Mouse (Mus musculus): ENCODE measurements around the gene Ubr2. TPM values are rescaled to one million over a fixed set of nuclear protein-coding genes. Genes with fewer than 3 reads are reported as not detected.

Gene Ubr2
- polyA plus RNA-seq, 1 experiment from 2014 or later, result 17.7 TPM

DNA sequence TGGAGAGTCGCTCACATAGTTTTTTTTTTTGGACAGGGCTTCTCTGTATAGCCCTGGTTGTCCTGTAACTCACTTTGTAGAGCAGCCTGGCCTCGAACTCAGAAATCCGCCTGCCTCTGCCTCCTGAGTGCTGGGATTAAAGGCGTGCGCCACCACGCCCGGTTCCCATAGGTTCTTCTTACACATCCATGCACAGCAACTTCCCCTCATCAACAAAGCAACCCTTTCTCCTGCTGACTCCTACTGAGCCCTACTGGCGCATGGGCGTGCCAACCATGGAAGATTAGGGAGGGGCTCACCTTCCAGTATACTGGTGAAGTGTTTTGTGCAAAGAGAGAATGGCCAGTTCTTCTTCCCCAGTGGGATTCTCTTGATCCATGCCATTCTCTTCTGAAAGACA lies 67.9 kb downstream of the Ubr2 start:
- no peaks in the 10 kb centered on the region for H3K27me3 ChIP-seq (ENCODE audit: insufficient read depth, poor library complexity, severe bottlenecking)
- 94% methylated on average over 9 of the region's 9 CpGs for WGBS
- H3K27ac ChIP-seq, result no peak overlapping the region
- no peaks in the 10 kb centered on the region for H3K9me3 ChIP-seq
- no peak for DNase-seq (ENCODE audit: low spot score)
- peaks cover 99% of the 10 kb centered on the region for H3K36me3 ChIP-seq
- H3K4me3 ChIP-seq, result no peak overlapping the region
- H3K4me1 ChIP-seq, result no peaks in the 10 kb centered on the region

DNA sequence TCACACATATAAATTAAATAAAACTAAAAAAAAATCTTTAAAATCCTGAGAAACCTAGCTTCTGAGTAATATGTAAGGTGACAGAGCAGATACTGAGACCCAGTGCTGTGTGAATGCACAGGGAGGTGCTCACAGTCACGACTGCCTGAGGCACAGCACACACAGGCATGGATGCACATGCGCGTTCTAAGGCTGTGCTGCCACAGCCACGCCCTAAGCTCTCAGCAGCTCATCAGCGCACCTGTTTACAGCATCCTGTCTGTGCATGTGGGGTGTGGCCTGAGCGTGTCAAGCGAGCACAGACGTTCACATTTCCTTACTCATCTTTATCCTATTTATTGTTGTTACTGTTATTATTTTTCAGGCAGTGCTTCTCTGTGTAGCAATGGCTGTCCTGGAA lies 69.9 kb downstream of the Ubr2 start:
- Histone ChIP-seq H3K4me3 (no peak overlapping the region), H3K27me3 (ENCODE audit: insufficient read depth, poor library complexity, severe bottlenecking) (no peaks in the 10 kb centered on the region), H3K4me1 (no peaks in the 10 kb centered on the region), H3K36me3 (peaks cover 99% of the 10 kb centered on the region), H3K27ac (no peak overlapping the region), H3K9me3 (no peaks in the 10 kb centered on the region)
- no peak for DNase-seq (ENCODE audit: low spot score)
- WGBS, result 95% methylated on average over 8 of the region's 8 CpGs

DNA sequence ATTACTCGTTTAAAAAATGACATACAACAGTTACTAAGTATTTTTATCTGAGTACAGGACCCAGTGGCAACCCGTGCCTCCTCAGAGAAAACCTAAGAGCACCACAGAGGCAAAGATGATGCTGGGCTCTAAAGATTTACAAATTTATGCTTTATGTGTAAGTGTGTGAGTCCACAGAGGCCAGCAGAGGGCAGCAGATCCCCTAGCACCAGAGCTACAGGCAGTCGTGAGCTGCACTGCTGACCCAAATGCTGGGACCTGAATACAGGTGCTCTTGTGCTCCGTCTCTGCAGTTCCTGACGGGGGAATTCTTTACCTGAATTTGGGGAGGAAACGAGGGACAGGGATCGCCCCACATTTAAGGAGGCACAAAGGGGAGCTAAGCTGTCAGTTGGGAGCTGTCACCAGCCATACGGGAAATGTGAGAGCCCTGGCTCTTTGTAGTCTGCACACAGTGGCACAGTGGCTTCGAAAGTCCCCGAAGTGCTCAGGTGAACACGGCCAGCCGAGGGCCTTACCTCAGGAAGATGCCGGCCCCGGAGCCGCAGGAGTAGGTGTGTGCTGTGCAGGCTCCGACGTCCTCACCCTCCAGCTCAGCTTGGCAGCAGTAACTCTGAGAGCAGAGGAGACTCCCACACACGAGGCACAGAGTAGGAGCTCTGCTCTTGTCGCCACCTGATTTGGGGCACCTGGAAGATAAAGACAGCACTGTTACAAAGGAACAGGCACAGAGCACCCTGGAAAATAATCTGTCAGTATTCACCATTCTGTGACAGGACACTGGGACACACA lies 76.6 kb downstream of the Ubr2 start:
- Histone ChIP-seq H3K9me3 (no peaks in the 10 kb centered on the region), H3K27ac (no peak overlapping the region), H3K4me3 (no peak overlapping the region), H3K4me1 (no peaks in the 10 kb centered on the region), H3K27me3 (ENCODE audit: insufficient read depth, poor library complexity, severe bottlenecking) (no peaks in the 10 kb centered on the region), H3K36me3 (peaks cover 99% of the 10 kb centered on the region)
- DNase-seq (ENCODE audit: low spot score), result no peak
- 79% methylated on average over 19 of the region's 19 CpGs for WGBS

DNA sequence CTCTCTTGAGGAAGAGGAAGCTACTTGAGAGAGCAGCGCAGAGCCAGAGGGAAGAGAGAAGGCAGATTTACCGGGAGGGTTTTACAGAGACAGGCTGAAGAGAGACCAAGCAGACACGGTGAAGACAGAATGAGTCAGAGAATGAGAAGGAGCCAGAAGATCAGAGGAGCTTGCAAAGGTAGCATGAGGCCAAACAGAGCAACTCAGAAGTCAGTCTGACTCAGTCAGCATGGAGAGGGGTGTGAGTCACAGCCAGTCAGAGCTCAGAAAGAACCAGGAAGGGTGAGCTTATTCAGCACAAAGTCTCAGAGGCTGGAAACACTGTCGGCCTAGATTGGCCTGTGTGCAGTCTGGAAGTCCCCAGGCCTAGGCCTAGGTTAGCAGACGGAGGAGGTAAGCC lies 77.4 kb downstream of the Ubr2 start:
- no peaks in the 10 kb centered on the region for H3K9me3 ChIP-seq
- no peaks in the 10 kb centered on the region for H3K4me1 ChIP-seq
- H3K27me3 ChIP-seq (ENCODE audit: insufficient read depth, poor library complexity, severe bottlenecking), result no peaks in the 10 kb centered on the region
- no peak overlapping the region for H3K4me3 ChIP-seq
- no peak overlapping the region for H3K27ac ChIP-seq
- 91% methylated on average over 5 of the region's 5 CpGs for WGBS
- no peak for DNase-seq (ENCODE audit: low spot score)
- peaks cover 99% of the 10 kb centered on the region for H3K36me3 ChIP-seq

- Histone ChIP-seq H3K4me1 (no peaks in the 10 kb centered on the region; the same call in 1 of the 2 replicates), H3K27me3 (ENCODE audit: insufficient read depth, poor library complexity, severe bottlenecking) (no peaks in the 10 kb centered on the region), H3K36me3 (peaks cover 73% of the 10 kb centered on the region), H3K9me3 (no peaks in the 10 kb centered on the region), H3K4me3 (no peak overlapping the region), H3K27ac (no peak overlapping the region)
- DNase-seq (ENCODE audit: low spot score), result no peak
- WGBS, result 89% methylated on average over 7 of the region's 7 CpGs
Observed at GRCm38 (mm10) chr17:46929897-46930296, 80.5 kb downstream of the Ubr2 start.

- H3K4me1 ChIP-seq, result no peaks in the 10 kb centered on the region; the same call in 1 of the 2 replicates
- no peaks in the 10 kb centered on the region for H3K27me3 ChIP-seq (ENCODE audit: insufficient read depth, poor library complexity, severe bottlenecking)
- H3K27ac ChIP-seq, result no peak overlapping the region
- WGBS, result 81% methylated on average over 12 of the region's 12 CpGs
- H3K36me3 ChIP-seq, result peaks cover 67% of the 10 kb centered on the region
- no peak overlapping the region for H3K4me3 ChIP-seq
- H3K9me3 ChIP-seq, result no peaks in the 10 kb centered on the region
- DNase-seq (ENCODE audit: low spot score), result no peak
Observed at GRCm38 (mm10) chr17:46929277-46929676, 81.1 kb downstream of the Ubr2 start.

DNA sequence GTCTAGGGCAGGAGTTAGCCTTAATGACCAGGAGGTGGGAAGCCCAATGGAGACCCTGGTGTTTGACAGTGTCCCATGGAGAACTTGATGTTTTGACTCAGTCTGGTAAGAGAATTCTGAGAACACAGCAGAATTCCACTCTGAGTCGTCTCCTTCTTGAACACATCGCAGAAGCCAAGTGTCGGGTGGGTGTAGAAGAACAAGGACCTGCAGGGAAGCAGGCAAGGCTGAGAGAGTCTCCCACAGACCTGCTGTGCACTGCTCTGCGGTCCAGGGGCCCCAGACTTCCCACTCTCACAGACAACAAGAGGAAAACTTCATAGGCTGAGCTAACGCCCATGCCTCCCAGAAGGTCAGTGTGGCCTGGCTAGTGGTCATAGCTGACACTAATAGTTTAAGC lies 82.6 kb downstream of the Ubr2 start:
- DNase-seq (ENCODE audit: low spot score), result no peak
- Histone ChIP-seq H3K36me3 (peaks cover 52% of the 10 kb centered on the region), H3K4me3 (no peak overlapping the region)

DNA sequence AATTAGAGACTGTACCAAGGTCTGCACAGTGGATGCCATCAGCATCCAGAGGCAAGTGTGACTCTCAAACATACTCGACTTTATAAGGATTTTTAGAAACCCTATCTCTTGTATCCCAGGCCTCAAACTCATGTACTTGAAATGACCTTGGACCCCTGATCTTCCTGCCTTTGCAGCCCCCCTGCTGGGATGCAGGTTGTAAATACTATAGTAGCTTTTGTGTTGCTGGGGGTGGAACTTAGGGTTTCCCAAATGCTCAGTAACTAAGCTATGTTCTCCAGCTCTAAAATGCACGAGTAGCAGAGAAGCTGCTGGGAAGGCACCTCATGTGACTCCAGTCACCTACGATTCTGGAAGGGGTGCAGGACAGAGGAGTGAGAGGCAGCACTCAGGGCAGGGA lies 83.4 kb downstream of the Ubr2 start:
- no peak overlapping the region for H3K27ac ChIP-seq
- peaks cover 44% of the 10 kb centered on the region for H3K36me3 ChIP-seq
- H3K9me3 ChIP-seq, result no peaks in the 10 kb centered on the region
- WGBS, result 72% methylated on average over 3 of the region's 3 CpGs
- no peaks in the 10 kb centered on the region; the same call in 1 of the 2 replicates for H3K4me1 ChIP-seq
- no peak for DNase-seq (ENCODE audit: low spot score)
- no peaks in the 10 kb centered on the region for H3K27me3 ChIP-seq (ENCODE audit: insufficient read depth, poor library complexity, severe bottlenecking)
- H3K4me3 ChIP-seq, result no peak overlapping the region

More for the DNA sequence above, 82.6 kb downstream of the Ubr2 start:
- Histone ChIP-seq H3K4me1 (no peaks in the 10 kb centered on the region; the same call in 1 of the 2 replicates), H3K9me3 (no peaks in the 10 kb centered on the region), H3K27ac (no peak overlapping the region), H3K27me3 (ENCODE audit: insufficient read depth, poor library complexity, severe bottlenecking) (no peaks in the 10 kb centered on the region)
- WGBS, result 86% methylated on average over 5 of the region's 5 CpGs

- Histone ChIP-seq H3K27ac (no peak overlapping the region), H3K9me3 (no peaks in the 10 kb centered on the region), H3K27me3 (ENCODE audit: insufficient read depth, poor library complexity, severe bottlenecking) (no peaks in the 10 kb centered on the region), H3K4me1 (peaks cover 3% of the 10 kb centered on the region; the same call in 1 of the 2 replicates), H3K36me3 (peaks cover 36% of the 10 kb centered on the region), H3K4me3 (no peak overlapping the region)
- no peak for DNase-seq (ENCODE audit: low spot score)
- 45% methylated on average over 6 of the region's 6 CpGs for WGBS
Observed at GRCm38 (mm10) chr17:46926192-46926591, 84.2 kb downstream of the Ubr2 start.

DNA sequence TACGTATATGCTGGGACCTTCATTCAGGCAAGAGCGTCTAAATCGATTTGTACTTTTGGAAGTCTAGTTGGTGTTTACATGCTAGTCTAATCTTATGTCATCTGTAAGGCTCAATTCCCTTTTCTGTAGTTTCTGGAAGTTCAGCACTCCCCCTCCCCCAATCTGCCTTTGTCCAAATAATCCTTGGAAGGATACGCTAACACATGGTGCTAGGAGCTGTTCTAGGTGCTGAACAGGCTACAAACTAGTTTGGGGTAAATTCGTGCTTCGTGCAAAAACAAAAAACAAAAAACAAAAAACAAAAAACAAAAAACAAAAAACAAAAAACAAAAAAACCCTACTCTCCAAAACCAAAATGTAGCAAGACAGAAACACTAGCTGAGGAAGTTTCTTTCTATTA lies 89.5 kb downstream of the Ubr2 start:
- H3K4me1 ChIP-seq, result 0 out of 2 replicates have a peak, but pooled peaks cover 13% of the 10 kb centered on the region
- H3K27me3 ChIP-seq (ENCODE audit: insufficient read depth, poor library complexity, severe bottlenecking), result no peaks in the 10 kb centered on the region
- WGBS, result 66% methylated on average over 6 of the region's 6 CpGs
- H3K36me3 ChIP-seq, result no peaks in the 10 kb centered on the region
- no peak overlapping the region for H3K4me3 ChIP-seq
- no peak overlapping the region for H3K27ac ChIP-seq
- H3K9me3 ChIP-seq, result no peaks in the 10 kb centered on the region
- DNase-seq (ENCODE audit: low spot score), result no peak

- Histone ChIP-seq H3K27me3 (ENCODE audit: insufficient read depth, poor library complexity, severe bottlenecking) (no peaks in the 10 kb centered on the region), H3K4me3 (no peak overlapping the region), H3K27ac (no peak overlapping the region), H3K9me3 (no peaks in the 10 kb centered on the region), H3K36me3 (no peaks in the 10 kb centered on the region), H3K4me1 (peaks cover 19% of the 10 kb centered on the region; the same call in 1 of the 2 replicates)
- DNase-seq (ENCODE audit: low spot score), result no peak
- 35% methylated on average over 4 of the region's 4 CpGs for WGBS
Observed at GRCm38 (mm10) chr17:46918951-46919350, 91.4 kb downstream of the Ubr2 start.

DNA sequence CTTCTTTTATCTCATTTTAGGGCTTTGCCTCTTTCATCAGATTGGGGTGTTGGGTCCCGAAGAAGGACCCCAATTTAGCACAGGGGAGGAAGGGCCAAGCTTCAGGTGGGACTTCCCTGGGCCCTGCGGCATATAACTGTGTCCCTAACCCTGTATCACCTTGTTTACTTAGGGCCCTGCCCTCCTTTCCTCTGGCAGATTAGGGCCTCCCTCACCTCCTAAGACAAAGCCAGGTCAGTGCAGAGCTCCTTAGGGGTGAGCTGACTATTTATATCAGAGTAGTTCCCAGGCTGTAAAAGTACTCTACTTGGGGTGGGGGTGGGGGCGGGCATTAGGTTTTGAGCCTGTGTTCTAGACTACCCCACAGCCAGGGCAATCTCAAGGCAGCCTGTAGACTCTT lies 95.2 kb downstream of the Ubr2 start:
- DNase-seq (ENCODE audit: low spot score), result no peak
- no peaks in the 10 kb centered on the region for H3K27me3 ChIP-seq (ENCODE audit: insufficient read depth, poor library complexity, severe bottlenecking)
- H3K36me3 ChIP-seq, result no peaks in the 10 kb centered on the region
- no peak overlapping the region for H3K4me3 ChIP-seq
- H3K27ac ChIP-seq, result no peak overlapping the region
- WGBS, result 56% methylated on average over 3 of the region's 3 CpGs
- H3K9me3 ChIP-seq, result no peaks in the 10 kb centered on the region
- peaks cover 30% of the 10 kb centered on the region for H3K4me1 ChIP-seq

GRCm38 (mm10) chr17:46912331-46912730 lies 98.0 kb downstream of the Ubr2 start:
- H3K27me3 ChIP-seq (ENCODE audit: insufficient read depth, poor library complexity, severe bottlenecking), result no peaks in the 10 kb centered on the region
- H3K27ac ChIP-seq, result peak overlapping the region; percentile 19; the same call in 1 of the 2 replicates
- WGBS, result 25% methylated on average over 6 of the region's 6 CpGs
- H3K4me3 ChIP-seq, result no peak overlapping the region
- no peaks in the 10 kb centered on the region for H3K36me3 ChIP-seq
- no peaks in the 10 kb centered on the region for H3K9me3 ChIP-seq
- peaks cover 21% of the 10 kb centered on the region for H3K4me1 ChIP-seq
- no peak for DNase-seq (ENCODE audit: low spot score)

Measured in heart, embryonic 10.5 days (tissue).